Mouse (Mus musculus): ENCODE data around the gene Ube2d1. TPM values are rescaled to one million over a fixed set of nuclear protein-coding genes. Genes with fewer than 3 reads are reported as not detected.

The Ube2d1 gene
- total and polyA plus RNA-seq, 3 experiments = 0.11 TPM; not detected in 2

GRCm38 (mm10) chr10:71238240-71238554 is 46.9 kb downstream of the Ube2d1 start, which contains the start of gene Tfam:
TSS of gene Tfam (minus strand) at chr10:71238280.
- Histone ChIP-seq H3K9me3 (replicated peaks) (no peaks in the 10 kb centered on the region), H3K36me3 (replicated peaks) (peaks cover 26% of the 10 kb centered on the region), H3K4me3 (ENCODE audit: low read depth, low read length) (peak within 1 kb of the TSS; percentile 100), H3K4me1 (ENCODE audit: insufficient read depth, low read depth, low read length) (peaks cover 27% of the 10 kb centered on the region), H3K27me3 (ENCODE audit: insufficient read depth, low read length) (peaks cover 25% of the 10 kb centered on the region)
- TF ChIP-seq GATA1 (IDR thresholded peaks at IDR 0.05; ENCODE audit: borderline replicate concordance, low read length) (no peak), CTCF (IDR thresholded peaks at IDR 0.05; ENCODE audit: low read depth, low read length) (no peak), GATA2 (IDR thresholded peaks at IDR 0.05; ENCODE audit: borderline replicate concordance, low read depth, low read length) (no peak), POLR2AphosphoS5 (IDR thresholded peaks at IDR 0.05; ENCODE audit: insufficient replicate concordance, low read depth, low read length) (no peak), TAL1 (conservative IDR thresholded peaks at IDR 0.05; ENCODE audit: low read depth, low read length) (no peak)
- ATAC-seq (ENCODE audit: extremely low read depth, insufficient number of reproducible peaks, low FRiP score, poor library complexity, severe bottlenecking) = no peak
- DNase-seq (ENCODE audit: low spot score) = no peak

GRCm38 (mm10) chr10:71237516-71238239 is 47.4 kb downstream of the Ube2d1 start:
- peak; percentile 91 for ATAC-seq (ENCODE audit: extremely low read depth, insufficient number of reproducible peaks, low FRiP score, poor library complexity, severe bottlenecking)
- H3K4me3 ChIP-seq (ENCODE audit: low read depth, low read length) = peak overlapping the region; percentile 100
- no peaks in the 10 kb centered on the region for H3K9me3 ChIP-seq (replicated peaks)
- H3K27me3 ChIP-seq (ENCODE audit: insufficient read depth, low read length) = peaks cover 20% of the 10 kb centered on the region
- H3K36me3 ChIP-seq (replicated peaks) = peaks cover 32% of the 10 kb centered on the region
- TF ChIP-seq GATA2 (IDR thresholded peaks at IDR 0.05; ENCODE audit: borderline replicate concordance, low read depth, low read length) = no peak
- no peak for TF ChIP-seq POLR2AphosphoS5 (IDR thresholded peaks at IDR 0.05; ENCODE audit: insufficient replicate concordance, low read depth, low read length)
- no peak for TF ChIP-seq CTCF (IDR thresholded peaks at IDR 0.05; ENCODE audit: low read depth, low read length)
- TF ChIP-seq GATA1 (IDR thresholded peaks at IDR 0.05; ENCODE audit: borderline replicate concordance, low read length) = no peak
- TF ChIP-seq TAL1 (conservative IDR thresholded peaks at IDR 0.05; ENCODE audit: low read depth, low read length) = no peak
- H3K4me1 ChIP-seq (ENCODE audit: insufficient read depth, low read depth, low read length) = peaks cover 27% of the 10 kb centered on the region
- DNase-seq (ENCODE audit: low spot score) = peak; percentile 89

GRCm38 (mm10) chr10:71234071-71234470 is 51.0 kb downstream of the Ube2d1 start:
- H3K9me3 ChIP-seq (replicated peaks) = no peaks in the 10 kb centered on the region
- TF ChIP-seq GATA1 (IDR thresholded peaks at IDR 0.05; ENCODE audit: borderline replicate concordance, low read length) (no peak), TAL1 (conservative IDR thresholded peaks at IDR 0.05; ENCODE audit: low read depth, low read length) (no peak), CTCF (IDR thresholded peaks at IDR 0.05; ENCODE audit: low read depth, low read length) (no peak), GATA2 (IDR thresholded peaks at IDR 0.05; ENCODE audit: borderline replicate concordance, low read depth, low read length) (no peak), POLR2AphosphoS5 (IDR thresholded peaks at IDR 0.05; ENCODE audit: insufficient replicate concordance, low read depth, low read length) (no peak)
- DNase-seq (ENCODE audit: low spot score) (no peak), ATAC-seq (ENCODE audit: extremely low read depth, insufficient number of reproducible peaks, low FRiP score, poor library complexity, severe bottlenecking) (no peak)
- H3K27me3 ChIP-seq (ENCODE audit: insufficient read depth, low read length) = no peaks in the 10 kb centered on the region
- peaks cover 21% of the 10 kb centered on the region for H3K4me1 ChIP-seq (ENCODE audit: insufficient read depth, low read depth, low read length)
- no peak overlapping the region for H3K4me3 ChIP-seq (ENCODE audit: low read depth, low read length)
- H3K36me3 ChIP-seq (replicated peaks) = peaks cover 59% of the 10 kb centered on the region

GRCm38 (mm10) chr10:71225894-71226293 is 59.2 kb downstream of the Ube2d1 start:
- H3K4me3 ChIP-seq (ENCODE audit: low read depth, low read length) = no peak overlapping the region
- DNase-seq (ENCODE audit: low spot score) = peak; percentile 31
- TF ChIP-seq CTCF (IDR thresholded peaks at IDR 0.05; ENCODE audit: low read depth, low read length) = peak; percentile 78
- TF ChIP-seq GATA2 (IDR thresholded peaks at IDR 0.05; ENCODE audit: borderline replicate concordance, low read depth, low read length) = no peak
- TF ChIP-seq GATA1 (IDR thresholded peaks at IDR 0.05; ENCODE audit: borderline replicate concordance, low read length) = no peak
- no peaks in the 10 kb centered on the region for H3K27me3 ChIP-seq (ENCODE audit: insufficient read depth, low read length)
- no peaks in the 10 kb centered on the region for H3K4me1 ChIP-seq (ENCODE audit: insufficient read depth, low read depth, low read length)
- ATAC-seq (ENCODE audit: extremely low read depth, insufficient number of reproducible peaks, low FRiP score, poor library complexity, severe bottlenecking) = peak; percentile 54; the same call in 1 of the 2 replicates
- H3K9me3 ChIP-seq (replicated peaks) = no peaks in the 10 kb centered on the region
- H3K36me3 ChIP-seq (replicated peaks) = peaks cover 87% of the 10 kb centered on the region

GRCm38 (mm10) chr10:71223101-71223500 is 62.0 kb downstream of the Ube2d1 start:
- no peaks in the 10 kb centered on the region for H3K27me3 ChIP-seq (ENCODE audit: insufficient read depth, low read length)
- H3K4me3 ChIP-seq (ENCODE audit: low read depth, low read length) = no peak overlapping the region
- H3K4me1 ChIP-seq (ENCODE audit: insufficient read depth, low read depth, low read length) = no peaks in the 10 kb centered on the region
- DNase-seq (ENCODE audit: low spot score) (no peak), ATAC-seq (ENCODE audit: extremely low read depth, insufficient number of reproducible peaks, low FRiP score, poor library complexity, severe bottlenecking) (no peak)
- TF ChIP-seq TAL1 (conservative IDR thresholded peaks at IDR 0.05; ENCODE audit: low read depth, low read length) = no peak
- TF ChIP-seq POLR2AphosphoS5 (IDR thresholded peaks at IDR 0.05; ENCODE audit: insufficient replicate concordance, low read depth, low read length) = no peak
- no peak for TF ChIP-seq GATA2 (IDR thresholded peaks at IDR 0.05; ENCODE audit: borderline replicate concordance, low read depth, low read length)
- no peak for TF ChIP-seq GATA1 (IDR thresholded peaks at IDR 0.05; ENCODE audit: borderline replicate concordance, low read length)
- no peak for TF ChIP-seq CTCF (IDR thresholded peaks at IDR 0.05; ENCODE audit: low read depth, low read length)
- H3K36me3 ChIP-seq (replicated peaks) = peaks cover 70% of the 10 kb centered on the region
- no peaks in the 10 kb centered on the region for H3K9me3 ChIP-seq (replicated peaks)

- DNase-seq (ENCODE audit: low spot score) (no peak), ATAC-seq (ENCODE audit: extremely low read depth, insufficient number of reproducible peaks, low FRiP score, poor library complexity, severe bottlenecking) (no peak)
- Histone ChIP-seq H3K4me3 (ENCODE audit: low read depth, low read length) (no peak overlapping the region), H3K27me3 (ENCODE audit: insufficient read depth, low read length) (no peaks in the 10 kb centered on the region), H3K4me1 (ENCODE audit: insufficient read depth, low read depth, low read length) (no peaks in the 10 kb centered on the region), H3K36me3 (replicated peaks) (peaks cover 69% of the 10 kb centered on the region), H3K9me3 (replicated peaks) (no peaks in the 10 kb centered on the region)
- no peak for TF ChIP-seq TAL1 (conservative IDR thresholded peaks at IDR 0.05; ENCODE audit: low read depth, low read length)
- TF ChIP-seq GATA2 (IDR thresholded peaks at IDR 0.05; ENCODE audit: borderline replicate concordance, low read depth, low read length) = no peak
- no peak for TF ChIP-seq POLR2AphosphoS5 (IDR thresholded peaks at IDR 0.05; ENCODE audit: insufficient replicate concordance, low read depth, low read length)
- no peak for TF ChIP-seq GATA1 (IDR thresholded peaks at IDR 0.05; ENCODE audit: borderline replicate concordance, low read length)
- TF ChIP-seq CTCF (IDR thresholded peaks at IDR 0.05; ENCODE audit: low read depth, low read length) = no peak
Measured at GRCm38 (mm10) chr10:71222639-71223038, 62.4 kb downstream of the Ube2d1 start.
